Mouse (Mus musculus): ENCODE results near the gene P2ry2. TPM values are rescaled to one million over a fixed set of nuclear protein-coding genes. Genes with fewer than 3 reads are reported as not detected.

The P2ry2 gene
- 1.6 TPM in 2 replicates for polyA plus RNA-seq (2015; fragmentation: Nextera tagmentation; extraction: Ambion mirVana)

- DNase-seq (ENCODE audit: low spot score): no peak
These were observed at the start of gene P2ry2 for GRCm38 (mm10) chr7:101012541-101012940. TSS of gene P2ry2 (minus strand) at chr7:101012866.

- DNase-seq (ENCODE audit: low spot score): no peak
These were observed 49.6 kb upstream of the P2ry2 start for GRCm38 (mm10) chr7:101062246-101062645.

GRCm38 (mm10) chr7:101061381-101061780 is 48.7 kb upstream of the P2ry2 start:
- DNase-seq (ENCODE audit: low spot score): peak; percentile 74

- peak; percentile 48 for DNase-seq (ENCODE audit: low spot score)
These were observed 47.8 kb upstream of the P2ry2 start for GRCm38 (mm10) chr7:101060476-101060875.

- DNase-seq (ENCODE audit: low spot score): no peak
These were observed 46.5 kb upstream of the P2ry2 start for GRCm38 (mm10) chr7:101059188-101059587.

- DNase-seq (ENCODE audit: low spot score): no peak
These were observed 44.6 kb upstream of the P2ry2 start for GRCm38 (mm10) chr7:101057309-101057708.

- DNase-seq (ENCODE audit: low spot score): no peak
These were observed 40.5 kb upstream of the P2ry2 start for GRCm38 (mm10) chr7:101053136-101053535.

GRCm38 (mm10) chr7:101051551-101052221 is 39.0 kb upstream of the P2ry2 start:
- DNase-seq (ENCODE audit: low spot score): peak; percentile 80

- DNase-seq (ENCODE audit: low spot score): no peak
These were observed 38.3 kb upstream of the P2ry2 start for GRCm38 (mm10) chr7:101050724-101051550.

- DNase-seq (ENCODE audit: low spot score): no peak
These were observed 36.8 kb upstream of the P2ry2 start for GRCm38 (mm10) chr7:101049326-101050087.

GRCm38 (mm10) chr7:101048247-101048646 is 35.6 kb upstream of the P2ry2 start:
- no peak for DNase-seq (ENCODE audit: low spot score)

GRCm38 (mm10) chr7:101043846-101044541 is 31.3 kb upstream of the P2ry2 start:
- no peak for DNase-seq (ENCODE audit: low spot score)

- no peak for DNase-seq (ENCODE audit: low spot score)
These were observed 29.5 kb upstream of the P2ry2 start for GRCm38 (mm10) chr7:101041977-101042749.

- no peak for DNase-seq (ENCODE audit: low spot score)
These were observed 28.9 kb upstream of the P2ry2 start for GRCm38 (mm10) chr7:101041544-101041943.

- DNase-seq (ENCODE audit: low spot score): no peak
These were observed 20.7 kb upstream of the P2ry2 start for GRCm38 (mm10) chr7:101033371-101033770.

- DNase-seq (ENCODE audit: low spot score): no peak
These were observed 18.6 kb upstream of the P2ry2 start for GRCm38 (mm10) chr7:101031234-101031633.

- DNase-seq (ENCODE audit: low spot score): no peak
These were observed 18.1 kb upstream of the P2ry2 start for GRCm38 (mm10) chr7:101030756-101031155.

GRCm38 (mm10) chr7:101029446-101029845 is 16.8 kb upstream of the P2ry2 start:
- DNase-seq (ENCODE audit: low spot score): no peak

- no peak for DNase-seq (ENCODE audit: low spot score)
These were observed 16.3 kb upstream of the P2ry2 start for GRCm38 (mm10) chr7:101028991-101029390.

GRCm38 (mm10) chr7:101028444-101028757 is 15.7 kb upstream of the P2ry2 start:
- no peak for DNase-seq (ENCODE audit: low spot score)

Measured in thymus, postnatal 0 days (tissue).